Mouse (Mus musculus) left cerebral cortex, postnatal 10 days (tissue): ENCODE data around the gene Trim25. TPM values are rescaled to one million over a fixed set of nuclear protein-coding genes. Genes with fewer than 3 reads are reported as not detected.

ENCODE experiments used
- total RNA-seq, 2 experiments: library from RNA; stranded (reverse); gene quantifications; 2 replicates each; pipeline ENCODE4 v1.2.3; 2021

The Trim25 gene
- total RNA-seq, 2 experiments from 2014 or later, result 6.0 to 6.3 TPM

Other genes with a start within 250 kb of the Trim25 start
- 10 to 100 TPM; 43.6 to 47.6 TPM for gene Akap1, start 134.8 kb upstream of the Trim25 start, total RNA-seq
- 10 to 100 TPM; 18.2 to 20.7 TPM for gene Scpep1, start 43.9 kb upstream of the Trim25 start, total RNA-seq
- gene Elobl, start 32.4 kb upstream of the Trim25 start, total RNA-seq, result not detected
- gene Coil, start 29.1 kb upstream of the Trim25 start, total RNA-seq, result 10 to 100 TPM; 21.0 to 21.3 TPM
- 10 to 100 TPM; 42.4 to 42.9 TPM for gene Dgke, start 67.5 kb downstream of the Trim25 start, total RNA-seq
- not detected for gene Gm525, start 74.5 kb downstream of the Trim25 start, total RNA-seq